Mouse (Mus musculus) midbrain, postnatal 0 days (tissue): ENCODE results near the gene Vps9d1. TPM values are rescaled to one million over a fixed set of nuclear protein-coding genes. Genes with fewer than 3 reads are reported as not detected.
"Not testable (repeated sequence)": the region's sequence is repeated elsewhere in the genome, so short reads cannot be mapped to it uniquely, and the experiment has no call there.

Experiments used
- ATAC-seq: fragments of 200-750 bp; cut with Nextera tagmentation; 2 replicates; pipeline ENCODE4 v1.8.0; 2017; ENCODE audit warnings: moderate number of reproducible peaks, mild to moderate bottlenecking, moderate TSS enrichment, moderate library complexity; ENCODE audit not compliant: low FRiP score
- DNase-seq: peaks from one replicate; pipeline ENCODE4 v3.0.0-alpha.2; 2015; ENCODE audit warnings: low spot score
- H3K27ac ChIP-seq: fragments of 300-500 bp; sonication (generic); 2 replicates; pipeline ENCODE4 v1.5.1; 2014; ENCODE audit warnings: low read depth, mild to moderate bottlenecking, low read length, mixed read lengths
- H3K27me3 ChIP-seq: fragments of 300-500 bp; sonication (generic); 2 replicates; pipeline ENCODE4 v1.6.1; 2014; ENCODE audit warnings: low read length, control low read depth, mixed read lengths; ENCODE audit not compliant: insufficient read depth
- H3K36me3 ChIP-seq: fragments of 300-500 bp; sonication (generic); 2 replicates; pipeline ENCODE4 v1.6.1; 2014; ENCODE audit warnings: low read length, control low read depth, mixed read lengths; ENCODE audit not compliant: insufficient read depth
- H3K4me1 ChIP-seq: fragments of 300-500 bp; sonication (generic); 2 replicates; pipeline ENCODE4 v1.6.1; 2014; ENCODE audit warnings: mild to moderate bottlenecking, control low read depth, antibody characterized with exemption, low read length, mixed read lengths; ENCODE audit not compliant: insufficient read depth
- H3K4me2 ChIP-seq: fragments of 300-500 bp; sonication (generic); 2 replicates; pipeline ENCODE4 v1.6.1; 2014; ENCODE audit warnings: low read depth, mild to moderate bottlenecking, low read length, mixed read lengths; ENCODE audit not compliant: poor library complexity, severe bottlenecking
- H3K4me3 ChIP-seq: fragments of 300-500 bp; sonication (generic); 2 replicates; pipeline ENCODE4 v1.5.1; 2014; ENCODE audit warnings: low read depth, mild to moderate bottlenecking, low read length, moderate library complexity
- H3K9ac ChIP-seq: fragments of 300-500 bp; sonication (generic); replicated peaks from 2 replicates; pipeline ENCODE4 v1.6.1; 2014; ENCODE audit warnings: mild to moderate bottlenecking, low read length, moderate library complexity, mixed read lengths; ENCODE audit not compliant: poor library complexity, severe bottlenecking
- H3K9me3 ChIP-seq: fragments of 300-500 bp; sonication (generic); 2 replicates; pipeline ENCODE4 v1.6.1; 2016; ENCODE audit warnings: low read length, control low read depth
- CTCF ChIP-seq: IDR thresholded peaks from 2 replicates; pipeline ENCODE4 v1.5.1; 2016; ENCODE audit warnings: antibody characterized with exemption, mild to moderate bottlenecking
- WGBS: fragments of 180-500 bp; shearing (Covaris S2); extraction: QIAGEN DNeasy Blood & Tissue Kit; methylation state at CpG from one replicate; pipeline ENCODE4 v1.1.7; 2014; 5-methylcytosine and 5-hydroxymethylcytosine counted together
- polyA plus RNA-seq: library from polyadenylated mRNA; unstranded; fragments of >200 nt; fragmentation: Nextera tagmentation; extraction: Ambion mirVana; gene quantifications from 2 replicates; pipeline ENCODE4 v1.2.1, GENCODE M21; 2015
- total RNA-seq: library from RNA; depleted of rRNA; stranded (reverse); fragments of >200 nt; gene quantifications from 2 replicates; pipeline ENCODE4 v1.2.3, GENCODE M21; 2014; rRNA removed

The Vps9d1 gene
- total and polyA plus RNA-seq, 2 experiments from 2014 or later, result 66.1 to 88.9 TPM

DNA sequence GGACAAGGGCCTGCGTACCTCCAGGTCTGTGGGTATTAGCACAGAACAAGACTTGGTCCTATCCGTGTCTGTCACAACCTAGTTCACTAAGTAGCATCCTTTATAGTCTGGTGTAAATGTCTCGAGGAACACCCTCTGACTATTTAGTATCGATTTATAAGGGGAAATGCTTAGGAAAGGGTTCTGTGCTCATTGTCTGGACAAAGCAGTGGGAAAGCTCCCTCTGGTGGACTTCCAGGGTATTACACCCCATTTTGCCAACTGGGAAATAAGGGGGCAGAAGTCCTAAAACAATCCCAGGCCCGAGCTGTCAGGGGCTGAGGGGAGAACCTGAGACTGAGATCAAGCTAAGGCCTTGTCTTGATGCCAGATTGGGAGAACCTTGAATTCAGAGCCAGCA lies 51.9 kb downstream of the Vps9d1 start:
- ATAC-seq, result no peak
- DNase-seq, result peak; percentile 83
- Histone ChIP-seq H3K36me3 (peaks cover 16% of the 10 kb centered on the region), H3K9me3 (no peaks in the 10 kb centered on the region), H3K4me1 (no peaks in the 10 kb centered on the region), H3K4me3 (no peak overlapping the region), H3K27me3 (no peaks in the 10 kb centered on the region), H3K9ac (no peak overlapping the region), H3K27ac (0 out of 2 replicates have a peak overlapping the region, but pooled peaks have one; percentile 39), H3K4me2 (no peak overlapping the region)
- WGBS, result 22% methylated on average over 5 of the region's 5 CpGs
- peak; percentile 99 for TF ChIP-seq CTCF

GRCm38 (mm10) chr8:123199864-123200263 lies 54.3 kb downstream of the Vps9d1 start:
- H3K36me3 ChIP-seq, result no peaks in the 10 kb centered on the region
- no peak for ATAC-seq
- TF ChIP-seq CTCF, result no peak
- H3K9me3 ChIP-seq, result no peaks in the 10 kb centered on the region
- no peak overlapping the region for H3K9ac ChIP-seq
- no peak overlapping the region for H3K27ac ChIP-seq
- no peaks in the 10 kb centered on the region for H3K4me1 ChIP-seq
- no peak for DNase-seq
- H3K4me3 ChIP-seq, result no peak overlapping the region
- 74% methylated on average over 14 of the region's 14 CpGs for WGBS
- H3K4me2 ChIP-seq, result no peak overlapping the region
- no peaks in the 10 kb centered on the region for H3K27me3 ChIP-seq

GRCm38 (mm10) chr8:123197016-123197415 lies 57.1 kb downstream of the Vps9d1 start:
- WGBS, result 75% methylated on average over 5 of the region's 5 CpGs
- H3K4me1 ChIP-seq, H3K27ac ChIP-seq, H3K27me3 ChIP-seq, H3K36me3 ChIP-seq, H3K4me3 ChIP-seq, H3K4me2 ChIP-seq, DNase-seq, H3K9ac ChIP-seq, ATAC-seq, H3K9me3 ChIP-seq: not testable (repeated sequence)

GRCm38 (mm10) chr8:123193771-123194170 lies 60.4 kb downstream of the Vps9d1 start:
- no peak for DNase-seq
- Histone ChIP-seq H3K27me3 (no peaks in the 10 kb centered on the region), H3K27ac (no peak overlapping the region), H3K4me1 (no peaks in the 10 kb centered on the region), H3K4me3 (no peak overlapping the region), H3K36me3 (no peaks in the 10 kb centered on the region), H3K4me2 (no peak overlapping the region), H3K9ac (no peak overlapping the region), H3K9me3 (no peaks in the 10 kb centered on the region)
- 85% methylated on average over 9 of the region's 9 CpGs for WGBS
- TF ChIP-seq CTCF, result no peak
- no peak for ATAC-seq

Other genes with a start within 250 kb of the Vps9d1 start
- 92.5 and 98.3 TPM in 2 replicates for gene Ankrd11, start 212.1 kb downstream of the Vps9d1 start, total RNA-seq
- gene Ankrd11, start 212.1 kb downstream of the Vps9d1 start, polyA plus RNA-seq, result 62.2 and 78.7 TPM in 2 replicates
- gene Spg7, start 191.4 kb downstream of the Vps9d1 start, total RNA-seq, result 47.2 and 64.3 TPM in 2 replicates
- gene Spg7, start 191.4 kb downstream of the Vps9d1 start, polyA plus RNA-seq, result 50.1 and 51.3 TPM in 2 replicates
- gene Rpl13, start 152.0 kb downstream of the Vps9d1 start, total RNA-seq, result 2,117 and 2,785 TPM in 2 replicates
- 801 and 821 TPM in 2 replicates for gene Rpl13, start 152.0 kb downstream of the Vps9d1 start, polyA plus RNA-seq
- 29.2 and 33.0 TPM in 2 replicates for gene Cpne7, start 137.0 kb downstream of the Vps9d1 start, total RNA-seq
- gene Cpne7, start 137.0 kb downstream of the Vps9d1 start, polyA plus RNA-seq, result 28.0 and 29.1 TPM in 2 replicates
- gene Sult5a1, start 96.0 kb downstream of the Vps9d1 start, total RNA-seq, result 0.80 and 2.8 TPM in 2 replicates
- gene Sult5a1, start 96.0 kb downstream of the Vps9d1 start, polyA plus RNA-seq, result 1.1 and 2.2 TPM in 2 replicates
- 0.38 and 0.60 TPM in 2 replicates for gene Dpep1, start 68.1 kb downstream of the Vps9d1 start, total RNA-seq
- gene Dpep1, start 68.1 kb downstream of the Vps9d1 start, polyA plus RNA-seq, result 0.11 and 0.33 TPM in 2 replicates
- gene Chmp1a, start 41.6 kb downstream of the Vps9d1 start, total RNA-seq, result 206 and 212 TPM in 2 replicates
- 221 and 236 TPM in 2 replicates for gene Chmp1a, start 41.6 kb downstream of the Vps9d1 start, polyA plus RNA-seq
- gene Spata33, start 41.5 kb downstream of the Vps9d1 start, total RNA-seq, result 4.9 and 7.3 TPM in 2 replicates
- 9.2 and 9.3 TPM in 2 replicates for gene Spata33, start 41.5 kb downstream of the Vps9d1 start, polyA plus RNA-seq
- 70.3 and 86.5 TPM in 2 replicates for gene Cdk10, start 29.5 kb downstream of the Vps9d1 start, total RNA-seq
- 57.8 and 67.0 TPM in 2 replicates for gene Cdk10, start 29.5 kb downstream of the Vps9d1 start, polyA plus RNA-seq
- gene Spata2l, start 18.1 kb downstream of the Vps9d1 start, total RNA-seq, result 13.6 and 19.6 TPM in 2 replicates
- 14.3 and 16.8 TPM in 2 replicates for gene Spata2l, start 18.1 kb downstream of the Vps9d1 start, polyA plus RNA-seq
- gene Zfp276, start 153 bp downstream of the Vps9d1 start, total RNA-seq, result 37.9 and 42.1 TPM in 2 replicates
- 15.4 and 17.8 TPM in 2 replicates for gene Zfp276, start 153 bp downstream of the Vps9d1 start, polyA plus RNA-seq
- gene Fanca, start 64.2 kb upstream of the Vps9d1 start, total RNA-seq, result 4.2 and 17.6 TPM in 2 replicates
- gene Fanca, start 64.2 kb upstream of the Vps9d1 start, polyA plus RNA-seq, result 3.0 and 3.3 TPM in 2 replicates
- gene Spire2, start 78.4 kb upstream of the Vps9d1 start, total RNA-seq, result 35.7 and 44.1 TPM in 2 replicates
- gene Spire2, start 78.4 kb upstream of the Vps9d1 start, polyA plus RNA-seq, result 28.0 and 28.2 TPM in 2 replicates
- gene Tcf25, start 119.4 kb upstream of the Vps9d1 start, total RNA-seq, result 538 and 541 TPM in 2 replicates
- 413 and 416 TPM in 2 replicates for gene Tcf25, start 119.4 kb upstream of the Vps9d1 start, polyA plus RNA-seq
- 0.22 TPM in 1 of 2 replicates, not detected in the other for gene Mc1r, start 152.8 kb upstream of the Vps9d1 start, total RNA-seq
- 0.09 TPM in 1 of 2 replicates, not detected in the other for gene Mc1r, start 152.8 kb upstream of the Vps9d1 start, polyA plus RNA-seq
- 3,827 and 3,963 TPM in 2 replicates for gene Tubb3, start 157.1 kb upstream of the Vps9d1 start, total RNA-seq
- gene Tubb3, start 157.1 kb upstream of the Vps9d1 start, polyA plus RNA-seq, result 1,921 and 2,058 TPM in 2 replicates
- 47.6 and 49.4 TPM in 2 replicates for gene Def8, start 169.2 kb upstream of the Vps9d1 start, total RNA-seq
- 36.4 and 39.4 TPM in 2 replicates for gene Def8, start 169.2 kb upstream of the Vps9d1 start, polyA plus RNA-seq
- gene Afg3l1, start 223.6 kb upstream of the Vps9d1 start, total RNA-seq, result 15.0 and 22.1 TPM in 2 replicates
- gene Afg3l1, start 223.6 kb upstream of the Vps9d1 start, polyA plus RNA-seq, result 40.8 and 43.5 TPM in 2 replicates